Mouse (Mus musculus): ENCODE data around the gene Vmn2r86. TPM values are rescaled to one million over a fixed set of nuclear protein-coding genes. Genes with fewer than 3 reads are reported as not detected.

Gene Vmn2r86
- polyA plus RNA-seq (2012; rRNA removed): not detected in 2 replicates

GRCm38 (mm10) chr10:130455950-130456349 is at the start of gene Vmn2r86:
TSS of gene Vmn2r86 (minus strand) at chr10:130456050.

GRCm38 (mm10) chr10:130497296-130497695 is 41.4 kb upstream of the Vmn2r86 start, which contains the start of gene Vmn2r87:
TSS of gene Vmn2r87 (minus strand) at chr10:130497396.

GRCm38 (mm10) chr10:130429603-130430002 is 26.2 kb downstream of the Vmn2r86 start, which contains the start of gene Vmn2r85:
TSS of gene Vmn2r85 (minus strand) at chr10:130429703.

GRCm38 (mm10) chr10:130394232-130394631 is 61.6 kb downstream of the Vmn2r86 start, which contains the start of gene Vmn2r84:
TSS of gene Vmn2r84 (minus strand) at chr10:130394332.

Other genes starting within 250 kb of the Vmn2r86 start
- not detected in 2 replicates for gene Olfr827, start 241.6 kb downstream of the Vmn2r86 start, polyA plus RNA-seq (2012; rRNA removed)
- not detected in 2 replicates for gene Neurod4, start 175.8 kb downstream of the Vmn2r86 start, polyA plus RNA-seq (2012; rRNA removed)
- gene Tespa1, start 133.2 kb downstream of the Vmn2r86 start, polyA plus RNA-seq (2012; rRNA removed): 0.29 and 0.31 TPM in 2 replicates
- gene Vmn2r84, start 61.7 kb downstream of the Vmn2r86 start, polyA plus RNA-seq (2012; rRNA removed): not detected in 2 replicates
- gene Vmn2r85, start 26.3 kb downstream of the Vmn2r86 start, polyA plus RNA-seq (2012; rRNA removed): not detected in 2 replicates
- gene Vmn2r87, start 41.3 kb upstream of the Vmn2r86 start, polyA plus RNA-seq (2012; rRNA removed): not detected in 2 replicates